Mouse (Mus musculus): ENCODE data around the gene Olfr794. TPM values are rescaled to one million over a fixed set of nuclear protein-coding genes. Genes with fewer than 3 reads are reported as not detected.

Olfr794 gene
- polyA plus RNA-seq (2015; fragmentation: Nextera tagmentation; extraction: Ambion mirVana), result not detected in 2 replicates

DNA sequence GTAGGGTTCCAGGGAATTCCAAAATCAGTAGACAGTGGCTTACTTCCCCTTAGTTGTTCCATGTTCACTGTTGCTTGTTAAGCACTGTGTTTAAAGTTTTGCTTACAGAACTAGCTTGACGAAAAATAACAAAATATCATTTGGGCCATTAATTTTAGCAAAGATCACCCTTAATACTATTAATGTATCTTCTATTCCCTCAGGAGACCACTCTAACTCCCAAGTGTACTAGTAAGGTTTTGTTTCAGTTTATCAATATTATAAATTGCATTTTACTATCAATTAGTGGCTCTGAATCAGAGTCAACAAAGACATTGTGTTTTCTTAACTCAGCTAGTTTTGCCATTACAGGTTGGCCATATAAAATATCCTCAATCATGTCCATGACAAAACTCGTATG lies at the start of gene Olfr794:
TSS of gene Olfr794 (plus strand) at position 301 of the 400 bp plus-strand sequence.
- Histone ChIP-seq H3K4me2 (ENCODE audit: low read depth, low read length) (no peak within 1 kb of the TSS), H3K27ac (ENCODE audit: low read length) (no peak within 1 kb of the TSS), H3K27me3 (ENCODE audit: control insufficient read depth, insufficient read depth, low read length) (no peaks in the 10 kb centered on the region), H3K9ac (ENCODE audit: low read length) (no peak within 1 kb of the TSS), H3K9me3 (replicated peaks; ENCODE audit: control insufficient read depth, low read length) (no peaks in the 10 kb centered on the region), H3K4me3 (replicated peaks; ENCODE audit: low read length) (no peak within 1 kb of the TSS), H3K36me3 (ENCODE audit: control insufficient read depth, insufficient read depth, low read length) (no peaks in the 10 kb centered on the region), H3K4me1 (ENCODE audit: control insufficient read depth, insufficient read depth, low read length) (no peaks in the 10 kb centered on the region)
- ATAC-seq (ENCODE audit: insufficient read depth, low FRiP score), result no peak
- 66% methylated on average over 2 of the region's 2 CpGs for WGBS

DNA sequence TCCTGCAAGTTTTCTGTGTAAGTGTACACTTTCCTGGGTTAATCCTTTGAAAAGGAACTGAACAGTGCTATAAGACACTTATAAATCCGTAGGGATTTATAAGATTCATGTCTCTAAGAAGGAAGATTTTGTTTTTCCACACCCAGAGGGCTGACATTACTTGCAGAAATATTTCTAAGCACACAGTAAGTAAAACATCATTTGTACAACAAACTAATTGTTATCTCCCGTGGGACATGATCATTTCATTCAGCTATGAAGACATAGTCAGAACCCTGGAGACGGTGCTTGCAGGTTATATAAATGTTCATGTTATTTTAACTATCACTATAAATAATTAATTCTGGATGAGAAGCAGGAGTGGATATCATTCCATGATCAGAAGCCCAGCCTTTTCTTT lies 46.0 kb upstream of the Olfr794 start, which contains the start of gene Olfr791:
TSS of gene Olfr791 (plus strand) at position 301 of the 400 bp plus-strand sequence.
- Histone ChIP-seq H3K27ac (ENCODE audit: low read length) (no peak within 1 kb of the TSS), H3K4me2 (ENCODE audit: low read depth, low read length) (no peak within 1 kb of the TSS)
- 58% methylated on average over 3 of the region's 3 CpGs for WGBS

DNA sequence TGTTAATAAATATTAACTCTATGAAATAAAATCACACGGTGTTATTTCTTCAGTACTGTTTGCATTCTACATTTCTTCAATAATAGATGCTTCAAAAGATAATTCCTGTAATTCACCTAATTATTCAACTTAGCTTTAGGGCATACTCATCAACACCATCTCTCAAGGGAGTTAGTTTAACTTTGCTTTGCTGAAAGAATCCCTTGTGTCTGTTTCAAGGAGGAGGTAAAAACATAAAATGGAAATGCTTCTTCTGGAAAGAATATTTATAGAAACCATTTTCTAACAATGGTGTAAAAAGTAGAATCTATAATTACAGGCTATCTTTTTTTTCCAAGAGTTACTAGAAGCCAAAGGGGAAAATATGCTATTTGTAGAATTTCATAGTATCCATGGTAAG lies 28.6 kb upstream of the Olfr794 start, which contains the start of gene Olfr792:
TSS of gene Olfr792 (plus strand) at position 301 of the 400 bp plus-strand sequence.
- 75% methylated on average over 1 of the region's 1 CpGs for WGBS

More for the DNA sequence above, 46.0 kb upstream of the Olfr794 start, which contains the start of gene Olfr791:
- H3K9ac ChIP-seq (ENCODE audit: low read length), result no peak within 1 kb of the TSS
- H3K27me3 ChIP-seq (ENCODE audit: control insufficient read depth, insufficient read depth, low read length), result no peaks in the 10 kb centered on the region
- no peaks in the 10 kb centered on the region for H3K36me3 ChIP-seq (ENCODE audit: control insufficient read depth, insufficient read depth, low read length)
- no peak for ATAC-seq (ENCODE audit: insufficient read depth, low FRiP score)
- no peaks in the 10 kb centered on the region for H3K9me3 ChIP-seq (replicated peaks; ENCODE audit: control insufficient read depth, low read length)
- H3K4me1 ChIP-seq (ENCODE audit: control insufficient read depth, insufficient read depth, low read length), result no peaks in the 10 kb centered on the region
- no peak within 1 kb of the TSS for H3K4me3 ChIP-seq (replicated peaks; ENCODE audit: low read length)

DNA sequence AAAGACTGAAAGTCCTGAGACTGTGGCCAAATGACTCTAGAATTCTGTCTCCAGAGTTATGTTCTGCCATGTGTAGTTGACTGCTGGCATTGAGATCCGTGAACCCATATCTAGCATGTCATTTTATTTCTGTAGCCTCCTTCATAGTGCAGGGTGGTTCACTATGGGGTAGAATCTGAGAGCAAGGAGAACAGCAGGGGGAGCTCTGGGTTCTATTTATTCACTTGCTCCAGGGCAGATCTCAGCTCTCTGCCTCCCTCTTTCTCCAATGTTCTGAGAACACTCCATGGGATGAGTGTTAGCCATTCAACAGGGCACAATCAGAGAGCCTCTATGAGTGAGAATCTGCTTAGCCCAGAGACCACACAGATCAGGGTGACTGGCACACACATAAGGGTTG lies 18.1 kb upstream of the Olfr794 start:
- Histone ChIP-seq H3K9me3 (replicated peaks; ENCODE audit: control insufficient read depth, low read length) (no peaks in the 10 kb centered on the region), H3K27ac (ENCODE audit: low read length) (no peak overlapping the region), H3K4me3 (replicated peaks; ENCODE audit: low read length) (no peak overlapping the region), H3K27me3 (ENCODE audit: control insufficient read depth, insufficient read depth, low read length) (no peaks in the 10 kb centered on the region), H3K4me1 (ENCODE audit: control insufficient read depth, insufficient read depth, low read length) (no peaks in the 10 kb centered on the region), H3K9ac (ENCODE audit: low read length) (no peak overlapping the region), H3K4me2 (ENCODE audit: low read depth, low read length) (no peak overlapping the region), H3K36me3 (ENCODE audit: control insufficient read depth, insufficient read depth, low read length) (no peaks in the 10 kb centered on the region)
- WGBS, result 41% methylated on average over 1 of the region's 1 CpGs
- no peak for ATAC-seq (ENCODE audit: insufficient read depth, low FRiP score)

More for the DNA sequence above, 28.6 kb upstream of the Olfr794 start, which contains the start of gene Olfr792:
- Histone ChIP-seq H3K27me3 (ENCODE audit: control insufficient read depth, insufficient read depth, low read length) (no peaks in the 10 kb centered on the region), H3K4me3 (replicated peaks; ENCODE audit: low read length) (no peak within 1 kb of the TSS), H3K4me1 (ENCODE audit: control insufficient read depth, insufficient read depth, low read length) (no peaks in the 10 kb centered on the region), H3K36me3 (ENCODE audit: control insufficient read depth, insufficient read depth, low read length) (no peaks in the 10 kb centered on the region), H3K27ac (ENCODE audit: low read length) (no peak within 1 kb of the TSS), H3K9ac (ENCODE audit: low read length) (no peak within 1 kb of the TSS), H3K4me2 (ENCODE audit: low read depth, low read length) (no peak within 1 kb of the TSS), H3K9me3 (replicated peaks; ENCODE audit: control insufficient read depth, low read length) (no peaks in the 10 kb centered on the region)
- ATAC-seq (ENCODE audit: insufficient read depth, low FRiP score), result no peak

DNA sequence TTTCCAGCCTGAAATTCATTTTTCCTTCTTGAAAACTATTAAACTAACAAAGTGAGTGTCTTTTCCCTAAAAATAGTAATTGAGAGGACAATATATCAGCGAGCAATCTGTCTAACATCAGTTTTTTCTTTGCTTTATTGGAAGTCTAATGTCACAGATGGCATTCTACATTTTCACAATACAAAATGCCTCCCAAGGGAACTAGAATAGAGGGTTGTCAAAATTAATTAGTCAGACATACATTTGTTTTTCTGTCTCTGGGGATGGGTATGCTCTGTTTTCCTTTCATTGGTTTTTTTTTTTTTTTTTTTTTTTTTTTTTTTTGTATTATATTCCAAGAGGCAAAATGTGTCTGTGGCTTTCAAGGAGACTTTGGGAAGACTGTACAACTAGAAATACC lies 9.6 kb downstream of the Olfr794 start:
- ATAC-seq (ENCODE audit: insufficient read depth, low FRiP score), result no peak

DNA sequence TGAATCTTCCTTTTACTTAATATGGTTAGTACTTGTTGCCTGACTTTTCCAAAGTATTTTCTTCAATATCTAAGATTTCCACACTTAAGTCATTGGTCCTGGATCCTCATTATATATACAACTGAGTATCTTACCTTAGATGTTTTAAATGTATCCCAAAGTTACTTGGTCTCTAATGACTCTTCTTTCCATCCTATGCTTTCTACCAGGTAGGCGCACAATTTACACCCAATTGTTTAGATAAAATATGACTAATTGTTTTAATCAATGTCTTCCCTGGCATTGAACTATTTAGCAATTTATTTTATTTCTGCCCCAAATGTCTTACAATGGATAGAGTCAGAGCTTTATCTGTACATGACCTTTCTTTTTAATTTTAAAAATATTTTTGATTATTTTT lies 45.0 kb downstream of the Olfr794 start, which contains the start of gene Olfr796:
TSS of gene Olfr796 (minus strand) at position 101 of the 400 bp plus-strand sequence.
- WGBS, result 94% methylated on average over 1 of the region's 1 CpGs
- Histone ChIP-seq H3K9ac (ENCODE audit: low read length) (no peak within 1 kb of the TSS), H3K27ac (ENCODE audit: low read length) (no peak within 1 kb of the TSS), H3K4me1 (ENCODE audit: control insufficient read depth, insufficient read depth, low read length) (no peaks in the 10 kb centered on the region), H3K4me2 (ENCODE audit: low read depth, low read length) (no peak within 1 kb of the TSS), H3K9me3 (replicated peaks; ENCODE audit: control insufficient read depth, low read length) (no peaks in the 10 kb centered on the region), H3K36me3 (ENCODE audit: control insufficient read depth, insufficient read depth, low read length) (no peaks in the 10 kb centered on the region), H3K4me3 (replicated peaks; ENCODE audit: low read length) (no peak within 1 kb of the TSS), H3K27me3 (ENCODE audit: control insufficient read depth, insufficient read depth, low read length) (no peaks in the 10 kb centered on the region)
- ATAC-seq (ENCODE audit: insufficient read depth, low FRiP score), result no peak

More for the DNA sequence above, 9.6 kb downstream of the Olfr794 start:
- Histone ChIP-seq H3K27ac (ENCODE audit: low read length) (no peak overlapping the region), H3K4me1 (ENCODE audit: control insufficient read depth, insufficient read depth, low read length) (no peaks in the 10 kb centered on the region), H3K36me3 (ENCODE audit: control insufficient read depth, insufficient read depth, low read length) (no peaks in the 10 kb centered on the region), H3K9ac (ENCODE audit: low read length) (no peak overlapping the region), H3K27me3 (ENCODE audit: control insufficient read depth, insufficient read depth, low read length) (no peaks in the 10 kb centered on the region), H3K9me3 (replicated peaks; ENCODE audit: control insufficient read depth, low read length) (no peaks in the 10 kb centered on the region), H3K4me2 (ENCODE audit: low read depth, low read length) (no peak overlapping the region), H3K4me3 (replicated peaks; ENCODE audit: low read length) (no peak overlapping the region)
- 60% methylated on average over 1 of the region's 1 CpGs for WGBS

DNA sequence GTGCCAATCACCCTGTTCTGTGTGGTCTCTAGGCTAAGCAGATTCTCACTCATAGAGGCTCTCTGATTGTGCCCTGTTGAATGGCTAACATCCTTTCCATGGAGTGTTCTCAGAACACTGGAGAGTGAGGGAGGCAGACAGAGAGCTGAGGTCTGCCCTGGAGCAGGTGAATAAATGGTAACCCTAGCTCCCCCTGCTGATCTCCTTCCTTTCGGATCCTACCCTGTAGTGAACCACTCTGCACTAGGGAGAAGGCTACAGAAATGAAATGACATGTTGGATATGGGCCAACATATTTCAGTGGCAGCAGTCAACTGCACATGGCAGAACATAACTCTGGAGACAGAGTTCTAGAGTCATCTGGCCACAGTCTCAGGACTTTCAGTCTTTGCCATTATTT lies 54.3 kb downstream of the Olfr794 start:
- WGBS, result 19% methylated on average over 1 of the region's 1 CpGs
- H3K9me3 ChIP-seq (replicated peaks; ENCODE audit: control insufficient read depth, low read length), result no peaks in the 10 kb centered on the region
- H3K4me3 ChIP-seq (replicated peaks; ENCODE audit: low read length), result no peak overlapping the region
- H3K36me3 ChIP-seq (ENCODE audit: control insufficient read depth, insufficient read depth, low read length), result no peaks in the 10 kb centered on the region
- no peak overlapping the region for H3K9ac ChIP-seq (ENCODE audit: low read length)
- H3K4me1 ChIP-seq (ENCODE audit: control insufficient read depth, insufficient read depth, low read length), result no peaks in the 10 kb centered on the region
- no peak; the same call in 1 of the 2 replicates for ATAC-seq (ENCODE audit: insufficient read depth, low FRiP score)
- no peak overlapping the region for H3K27ac ChIP-seq (ENCODE audit: low read length)
- no peaks in the 10 kb centered on the region for H3K27me3 ChIP-seq (ENCODE audit: control insufficient read depth, insufficient read depth, low read length)
- H3K4me2 ChIP-seq (ENCODE audit: low read depth, low read length), result no peak overlapping the region

Small RNA genes within 50 kb of the gene (microRNA-seq; reads per million reads assigned to microRNA genes)
- not detected for gene Gm23252

Other genes starting within 250 kb of the Olfr794 start
- gene Olfr780, start 249.5 kb upstream of the Olfr794 start, polyA plus RNA-seq (2015; fragmentation: Nextera tagmentation; extraction: Ambion mirVana), result not detected in 2 replicates
- not detected in 2 replicates for gene Olfr781, start 238.8 kb upstream of the Olfr794 start, polyA plus RNA-seq (2015; fragmentation: Nextera tagmentation; extraction: Ambion mirVana)
- gene Olfr782, start 218.8 kb upstream of the Olfr794 start, polyA plus RNA-seq (2015; fragmentation: Nextera tagmentation; extraction: Ambion mirVana), result not detected in 2 replicates
- 0.09 TPM in 1 of 2 replicates, not detected in the other for gene Olfr784, start 183.6 kb upstream of the Olfr794 start, polyA plus RNA-seq (2015; fragmentation: Nextera tagmentation; extraction: Ambion mirVana)
- not detected in 2 replicates for gene Olfr785, start 162.2 kb upstream of the Olfr794 start, polyA plus RNA-seq (2015; fragmentation: Nextera tagmentation; extraction: Ambion mirVana)
- gene Olfr786, start 140.3 kb upstream of the Olfr794 start, polyA plus RNA-seq (2015; fragmentation: Nextera tagmentation; extraction: Ambion mirVana), result not detected in 2 replicates
- not detected in 2 replicates for gene Olfr787, start 105.8 kb upstream of the Olfr794 start, polyA plus RNA-seq (2015; fragmentation: Nextera tagmentation; extraction: Ambion mirVana)
- not detected in 2 replicates for gene Olfr788, start 96.7 kb upstream of the Olfr794 start, polyA plus RNA-seq (2015; fragmentation: Nextera tagmentation; extraction: Ambion mirVana)
- not detected in 2 replicates for gene Olfr789, start 82.9 kb upstream of the Olfr794 start, polyA plus RNA-seq (2015; fragmentation: Nextera tagmentation; extraction: Ambion mirVana)
- gene Olfr790, start 69.2 kb upstream of the Olfr794 start, polyA plus RNA-seq (2015; fragmentation: Nextera tagmentation; extraction: Ambion mirVana), result not detected in 2 replicates
- gene Olfr791, start 45.9 kb upstream of the Olfr794 start, polyA plus RNA-seq (2015; fragmentation: Nextera tagmentation; extraction: Ambion mirVana), result not detected in 2 replicates
- gene Olfr792, start 28.5 kb upstream of the Olfr794 start, polyA plus RNA-seq (2015; fragmentation: Nextera tagmentation; extraction: Ambion mirVana), result not detected in 2 replicates
- gene Olfr796, start 44.9 kb downstream of the Olfr794 start, polyA plus RNA-seq (2015; fragmentation: Nextera tagmentation; extraction: Ambion mirVana), result not detected in 2 replicates
- not detected in 2 replicates for gene Olfr798, start 60.3 kb downstream of the Olfr794 start, polyA plus RNA-seq (2015; fragmentation: Nextera tagmentation; extraction: Ambion mirVana)
- not detected in 2 replicates for gene Olfr799, start 69.8 kb downstream of the Olfr794 start, polyA plus RNA-seq (2015; fragmentation: Nextera tagmentation; extraction: Ambion mirVana)
- gene Olfr800, start 90.0 kb downstream of the Olfr794 start, polyA plus RNA-seq (2015; fragmentation: Nextera tagmentation; extraction: Ambion mirVana), result not detected in 2 replicates
- gene Olfr801, start 106.2 kb downstream of the Olfr794 start, polyA plus RNA-seq (2015; fragmentation: Nextera tagmentation; extraction: Ambion mirVana), result not detected in 2 replicates
- gene Olfr802, start 120.5 kb downstream of the Olfr794 start, polyA plus RNA-seq (2015; fragmentation: Nextera tagmentation; extraction: Ambion mirVana), result not detected in 2 replicates
- gene Olfr803, start 126.6 kb downstream of the Olfr794 start, polyA plus RNA-seq (2015; fragmentation: Nextera tagmentation; extraction: Ambion mirVana), result not detected in 2 replicates
- not detected in 2 replicates for gene Olfr804, start 135.6 kb downstream of the Olfr794 start, polyA plus RNA-seq (2015; fragmentation: Nextera tagmentation; extraction: Ambion mirVana)
- gene Olfr805, start 161.7 kb downstream of the Olfr794 start, polyA plus RNA-seq (2015; fragmentation: Nextera tagmentation; extraction: Ambion mirVana), result not detected in 2 replicates
- gene Olfr806, start 174.3 kb downstream of the Olfr794 start, polyA plus RNA-seq (2015; fragmentation: Nextera tagmentation; extraction: Ambion mirVana), result not detected in 2 replicates
- gene Olfr807, start 190.1 kb downstream of the Olfr794 start, polyA plus RNA-seq (2015; fragmentation: Nextera tagmentation; extraction: Ambion mirVana), result not detected in 2 replicates
- not detected in 2 replicates for gene Olfr808, start 197.8 kb downstream of the Olfr794 start, polyA plus RNA-seq (2015; fragmentation: Nextera tagmentation; extraction: Ambion mirVana)
- not detected in 2 replicates for gene Olfr809, start 207.0 kb downstream of the Olfr794 start, polyA plus RNA-seq (2015; fragmentation: Nextera tagmentation; extraction: Ambion mirVana)
- gene Olfr810, start 227.3 kb downstream of the Olfr794 start, polyA plus RNA-seq (2015; fragmentation: Nextera tagmentation; extraction: Ambion mirVana), result not detected in 2 replicates
- gene Olfr811, start 236.7 kb downstream of the Olfr794 start, polyA plus RNA-seq (2015; fragmentation: Nextera tagmentation; extraction: Ambion mirVana), result not detected in 2 replicates